Comparison of ENCODE assay signal across 33 mouse cellular contexts in genomic region chr6:25675111-25675510, GRCm38 (mm10). TPM values are rescaled to one million over a fixed set of nuclear protein-coding genes. Genes with fewer than 3 reads are reported as not detected.
"Had no signal": no experiment of that assay in that cellular context is flagged by ENCODE, and none has a peak within 500 bp of the region (broad histone marks: within the 10 kb centered on the region; RNA-seq: fewer than 3 reads in every experiment).

No protein-coding gene starts in this region.

- H3K27ac ChIP-seq: embryonic facial prominence, embryonic 10.5 days; embryonic facial prominence, embryonic 12.5 days; embryonic facial prominence, embryonic 13.5 days; embryonic facial prominence, embryonic 15.5 days; forebrain, embryonic 10.5 days; forebrain, embryonic 12.5 days; forebrain, embryonic 13.5 days; forebrain, embryonic 15.5 days; gastrocnemius, adult 2 months; heart, adult 2 months had no signal

- H3K4me2 ChIP-seq: embryonic facial prominence, embryonic 12.5 days; embryonic facial prominence, embryonic 13.5 days; embryonic facial prominence, embryonic 15.5 days; forebrain, embryonic 12.5 days; forebrain, embryonic 13.5 days; forebrain, embryonic 15.5 days had no signal

- H3K9ac ChIP-seq: embryonic facial prominence, embryonic 12.5 days; embryonic facial prominence, embryonic 13.5 days; embryonic facial prominence, embryonic 15.5 days; forebrain, embryonic 12.5 days; forebrain, embryonic 13.5 days; forebrain, embryonic 15.5 days; forebrain, postnatal 0 days had no signal

- H3K9me3 ChIP-seq: embryonic facial prominence, embryonic 10.5 days; embryonic facial prominence, embryonic 12.5 days; embryonic facial prominence, embryonic 13.5 days; embryonic facial prominence, embryonic 15.5 days; forebrain, embryonic 10.5 days; forebrain, embryonic 12.5 days; forebrain, embryonic 13.5 days; forebrain, embryonic 15.5 days had no signal

- H3K36me3 ChIP-seq: embryonic facial prominence, embryonic 10.5 days; embryonic facial prominence, embryonic 12.5 days; embryonic facial prominence, embryonic 13.5 days; embryonic facial prominence, embryonic 15.5 days; forebrain, embryonic 10.5 days; forebrain, embryonic 12.5 days; forebrain, embryonic 15.5 days had no signal

- ATAC-seq: forebrain, embryonic 13.5 days; forebrain, embryonic 14.5 days; forebrain, embryonic 15.5 days; forebrain, embryonic 16.5 days; forebrain, postnatal 0 days had no signal

- H3K4me1 ChIP-seq: embryonic facial prominence, embryonic 10.5 days; embryonic facial prominence, embryonic 12.5 days; embryonic facial prominence, embryonic 13.5 days; embryonic facial prominence, embryonic 15.5 days; forebrain, embryonic 10.5 days; forebrain, embryonic 12.5 days; forebrain, embryonic 13.5 days; forebrain, embryonic 15.5 days had no signal

- DNase-seq: cerebellum, adult 2 months; cerebellum, adult 8-10 months; cerebellum, adult 9-10 months; cerebellum, adult 9-11 months; cerebellum, postnatal 10 days; cerebellum, postnatal 14 days; cerebellum, postnatal 25 days; cerebellum, postnatal 36 days; embryo, embryonic 11 days; forebrain, postnatal 0 days; gastrocnemius, adult 2 months; gastrocnemius, postnatal 10 days; gastrocnemius, postnatal 14 days; gastrocnemius, postnatal 25 days; gastrocnemius, postnatal 36 days; heart, adult 11 months; heart, adult 18-20 months; heart, adult 2 months had no signal

- H3K4me3 ChIP-seq: embryonic facial prominence, embryonic 10.5 days; embryonic facial prominence, embryonic 12.5 days; embryonic facial prominence, embryonic 13.5 days; embryonic facial prominence, embryonic 15.5 days; erythroblast, embryonic 14.5 days; forebrain, embryonic 10.5 days; forebrain, embryonic 12.5 days; forebrain, embryonic 13.5 days; forebrain, embryonic 15.5 days; gastrocnemius, adult 2 months; heart, adult 2 months had no signal

- H3K27me3 ChIP-seq: embryonic facial prominence, embryonic 12.5 days; embryonic facial prominence, embryonic 13.5 days; embryonic facial prominence, embryonic 15.5 days; forebrain, embryonic 12.5 days; forebrain, embryonic 13.5 days; forebrain, embryonic 15.5 days had no signal

RNA-seq across cellular contexts. Expression of gene Gpr37, which starts 15.4 kb away (rescaled TPM):
- total RNA-seq: common myeloid progenitor, adult 5-6 weeks; gastrocnemius, adult 2 months; gastrocnemius, adult 8-10 months; gastrocnemius, postnatal 25 days; gastrocnemius, postnatal 36 days; granulocyte monocyte progenitor cell, adult 5-6 weeks; heart, adult 18-20 months; heart, adult 2 months had no signal
- polyA plus RNA-seq: erythroblast, embryonic 14.5 days; gonadal fat pad, adult 2 months had no signal
